Mouse (Mus musculus) layer of hippocampus, adult 11-12 months (tissue): Measurements from ENCODE around the gene Tcte2.

ENCODE experiments used
- DNase-seq: peaks from one replicate; pipeline ENCODE4 v3.0.0; 2022; ENCODE audit warnings: low spot score

Tcte2 gene

GRCm38 (mm10) chr17:13717428-13717827 lies 44.2 kb downstream of the Tcte2 start:
- no peak for DNase-seq

GRCm38 (mm10) chr17:13716336-13716735 lies 45.3 kb downstream of the Tcte2 start:
- DNase-seq = no peak

- no peak for DNase-seq
These were observed 46.1 kb downstream of the Tcte2 start for GRCm38 (mm10) chr17:13715511-13715910.

GRCm38 (mm10) chr17:13714654-13715053 lies 47.0 kb downstream of the Tcte2 start:
- no peak for DNase-seq

DNA sequence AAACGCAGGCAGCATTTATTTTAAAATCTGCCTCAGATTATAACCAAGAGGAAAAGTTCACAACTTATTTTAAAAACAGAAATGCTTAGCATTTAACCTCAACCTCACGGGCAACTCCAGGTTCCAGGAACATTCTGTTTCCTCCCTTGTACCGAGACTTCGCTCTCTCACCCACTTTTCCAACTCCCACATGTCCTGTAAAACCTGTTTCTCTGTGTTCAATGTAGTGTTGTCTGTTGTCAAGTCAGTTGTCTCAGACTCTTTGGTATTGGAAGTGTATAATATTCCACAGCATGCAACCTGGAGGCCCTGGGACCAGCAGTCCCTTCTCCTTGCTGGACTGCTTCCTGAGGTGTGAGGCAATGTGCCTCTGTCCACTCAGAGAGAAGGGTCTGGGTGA lies 47.5 kb downstream of the Tcte2 start:
- no peak for DNase-seq

- DNase-seq = no peak
These were observed 49.1 kb downstream of the Tcte2 start for GRCm38 (mm10) chr17:13712518-13712917.

DNA sequence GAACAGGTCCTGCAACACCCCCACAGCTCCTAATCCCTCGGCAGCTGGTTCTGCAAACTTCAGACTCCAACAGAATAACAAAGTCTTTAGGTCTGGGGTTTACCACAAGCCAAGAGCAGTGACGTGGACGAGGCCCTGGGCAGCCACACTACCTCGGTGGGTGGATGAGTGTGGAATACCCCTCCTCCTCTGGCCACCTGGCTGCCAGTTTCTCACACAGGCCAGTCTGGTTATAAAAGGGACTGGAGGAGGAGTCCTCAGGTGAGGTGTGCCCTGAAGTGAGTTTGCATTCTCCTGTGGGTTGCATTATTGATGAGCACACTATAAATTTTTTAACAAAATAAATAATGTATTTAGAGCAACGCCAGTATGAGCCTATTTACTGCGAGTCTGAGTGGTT lies 49.5 kb downstream of the Tcte2 start:
- DNase-seq = no peak

DNA sequence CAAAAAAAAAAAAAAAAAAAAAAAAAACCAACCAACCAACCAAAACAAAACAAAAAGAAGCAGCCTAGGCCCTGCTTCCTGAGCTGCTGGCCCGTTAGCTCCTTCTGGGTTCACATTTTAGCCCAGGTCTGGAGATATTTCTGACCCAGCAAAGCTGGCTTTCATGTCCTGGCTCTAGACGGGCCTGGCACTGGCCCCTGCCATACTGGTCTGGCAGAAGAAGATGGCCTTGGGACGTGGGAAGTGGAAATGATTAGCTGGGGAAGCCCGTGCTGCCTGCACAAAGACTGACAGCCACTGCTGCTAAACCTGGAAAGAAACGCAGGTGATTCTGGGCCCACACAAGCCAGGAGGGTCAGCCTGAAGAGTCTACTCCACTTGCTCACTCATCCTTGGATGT lies 50.5 kb downstream of the Tcte2 start:
- DNase-seq = no peak

DNA sequence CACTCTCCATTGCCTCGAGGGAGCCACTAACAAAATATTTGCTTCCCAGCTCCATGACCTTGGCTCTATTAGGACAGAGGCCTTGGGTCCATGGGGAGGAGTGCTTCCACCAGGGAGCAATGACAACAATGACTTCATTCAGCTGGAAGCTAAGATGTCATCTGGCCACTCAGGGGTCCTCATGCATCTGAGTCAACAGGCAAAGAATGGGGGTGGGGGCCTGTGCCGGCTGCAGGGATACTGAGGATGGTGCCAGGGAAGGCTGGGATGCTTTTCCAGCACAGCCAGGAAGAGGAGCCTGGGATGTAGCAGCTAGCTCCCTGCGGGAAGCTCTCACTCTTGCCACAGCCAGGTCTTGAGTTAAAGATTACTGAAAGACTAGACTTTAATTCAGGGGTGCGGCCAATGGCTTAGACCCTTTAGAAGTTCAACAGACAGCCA lies 56.1 kb downstream of the Tcte2 start:
- DNase-seq = no peak

DNA sequence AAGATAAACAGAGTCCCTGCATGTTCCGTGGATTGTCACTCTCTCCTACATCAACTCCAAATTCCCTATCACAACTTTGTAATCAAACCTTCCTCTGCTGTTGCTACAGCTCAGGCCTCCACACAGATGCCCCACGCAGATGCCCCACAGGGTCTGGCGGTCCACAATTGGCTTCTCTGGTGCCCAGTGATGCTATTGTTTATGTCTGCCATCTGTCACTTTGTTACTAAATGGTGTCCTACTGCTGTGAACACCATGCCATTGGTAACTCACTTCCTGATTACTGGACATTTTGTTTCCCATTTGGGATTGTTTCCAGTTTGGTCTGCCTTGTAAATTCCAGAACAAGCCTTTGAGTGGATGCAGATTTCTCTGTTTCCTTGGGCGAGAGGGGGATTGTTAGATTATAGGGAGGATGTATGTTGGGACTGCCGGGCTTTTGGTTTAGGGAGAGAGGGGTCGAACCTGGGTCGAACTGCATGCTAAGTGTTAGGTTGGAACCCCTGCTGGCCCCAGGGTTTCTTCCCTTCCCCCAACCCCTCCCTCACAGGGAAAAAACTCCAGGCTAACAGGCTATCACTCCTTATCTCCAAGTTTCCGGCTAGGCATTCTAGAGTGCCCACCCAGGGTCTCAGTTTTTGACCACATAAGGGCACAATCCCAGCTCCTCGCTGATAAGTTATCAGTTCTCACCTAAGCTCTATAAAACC lies 57.9 kb downstream of the Tcte2 start:
- DNase-seq = no peak

DNA sequence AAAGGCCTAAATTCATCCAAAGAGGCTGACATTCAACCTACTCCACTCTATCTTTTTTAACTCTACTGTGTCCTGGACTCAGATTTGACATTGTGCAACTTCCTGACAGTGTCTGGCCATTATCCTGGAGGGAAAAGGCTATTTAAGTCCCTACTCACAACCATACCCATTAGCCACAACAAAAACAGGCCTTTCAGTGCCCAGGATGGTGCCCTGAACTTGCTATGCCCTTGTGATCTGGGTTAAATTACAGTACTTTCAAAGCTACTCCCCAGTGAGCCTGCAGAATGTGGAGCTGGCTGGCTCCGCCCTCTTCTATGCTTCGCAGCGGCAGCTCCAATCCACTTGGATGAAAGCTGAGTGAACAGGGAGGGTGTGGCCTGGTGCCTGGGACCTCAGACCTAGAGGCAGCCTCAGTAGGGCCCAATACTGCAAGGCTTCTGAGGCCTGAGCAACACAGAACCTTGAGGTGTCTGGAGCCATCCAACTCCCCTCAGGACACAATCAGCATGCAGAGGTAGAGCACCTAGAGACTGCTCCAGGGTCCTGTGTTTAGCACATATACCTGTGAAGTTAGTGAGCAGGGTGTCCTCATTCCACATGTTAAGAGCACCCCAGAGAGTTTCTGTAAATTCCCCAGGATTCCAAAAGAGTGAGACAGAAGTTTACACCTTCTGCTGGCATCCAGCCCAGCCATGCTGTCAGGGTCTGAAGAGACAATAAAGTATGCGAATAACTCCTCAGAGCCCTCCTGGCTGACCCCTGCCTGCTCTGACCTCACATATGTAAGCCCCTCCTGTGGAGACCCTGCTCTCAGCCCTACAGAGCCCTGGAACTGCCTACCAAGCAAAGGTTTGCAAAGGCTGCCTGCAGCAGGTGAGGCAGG lies 61.3 kb downstream of the Tcte2 start:
- no peak for DNase-seq

DNA sequence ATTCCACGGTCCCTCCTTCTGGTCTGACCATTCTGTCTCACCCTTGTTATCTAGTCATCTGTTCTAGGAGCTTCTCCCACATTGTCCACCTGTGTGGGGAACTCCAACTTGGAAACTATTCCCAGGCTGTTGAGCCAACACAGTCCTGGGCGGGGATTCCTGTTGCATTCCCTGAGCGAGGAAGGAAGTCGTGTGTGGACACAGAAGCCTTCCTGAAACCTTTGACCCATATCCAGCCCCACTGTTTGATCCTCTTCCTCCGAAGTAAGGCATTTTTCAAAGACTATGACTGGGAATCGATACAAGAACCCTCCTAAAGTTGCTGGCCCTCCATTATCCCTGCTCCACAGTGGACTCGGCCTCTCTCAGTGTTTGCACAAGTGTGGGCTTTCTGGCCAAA lies 61.9 kb downstream of the Tcte2 start:
- no peak for DNase-seq

- no peak for DNase-seq
These were observed 63.4 kb downstream of the Tcte2 start for GRCm38 (mm10) chr17:13698194-13698593.

- DNase-seq = no peak
These were observed 64.0 kb downstream of the Tcte2 start for GRCm38 (mm10) chr17:13697646-13698045.

GRCm38 (mm10) chr17:13695881-13696280 lies 65.7 kb downstream of the Tcte2 start:
- no peak for DNase-seq

GRCm38 (mm10) chr17:13695211-13695610 lies 66.4 kb downstream of the Tcte2 start:
- DNase-seq = no peak

DNA sequence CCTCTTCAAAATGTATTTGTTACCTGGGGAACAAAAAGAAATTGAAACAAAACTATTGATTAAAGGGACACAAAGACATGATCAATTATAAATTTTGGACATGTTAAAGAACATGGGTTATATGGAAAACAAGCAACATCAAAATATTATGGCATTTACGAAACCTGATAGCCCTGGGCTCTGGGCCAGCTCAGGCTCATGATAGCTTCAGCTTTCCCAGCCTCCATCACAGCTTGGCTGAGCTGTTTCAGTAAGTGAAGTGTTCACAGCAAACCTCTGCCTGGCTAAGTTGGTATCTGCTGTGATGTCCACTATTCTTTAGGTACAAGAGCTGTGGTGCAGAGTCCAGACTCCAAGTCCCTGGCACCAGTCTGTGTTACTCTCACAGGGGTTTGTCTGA lies 67.4 kb downstream of the Tcte2 start:
- no peak for DNase-seq

DNA sequence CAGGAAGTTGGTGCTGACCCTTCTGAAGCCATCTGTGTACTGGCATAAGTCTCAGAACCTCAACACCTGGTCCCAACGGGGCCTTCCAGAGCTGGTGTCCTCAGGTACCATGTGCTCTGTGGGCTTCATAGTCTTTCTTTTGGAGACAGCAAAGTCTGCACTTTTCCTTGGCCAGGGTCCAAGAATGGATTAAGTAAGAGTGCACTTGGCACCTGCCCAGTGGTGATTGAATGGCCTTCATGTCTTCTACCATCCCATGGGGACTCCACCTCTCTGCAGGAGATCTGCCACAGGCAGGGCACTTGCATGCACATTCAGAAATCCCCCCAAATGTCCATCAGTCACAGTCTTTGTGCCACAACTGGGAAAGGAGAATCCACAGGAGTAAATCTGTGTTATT lies 74.0 kb downstream of the Tcte2 start:
- no peak for DNase-seq

DNA sequence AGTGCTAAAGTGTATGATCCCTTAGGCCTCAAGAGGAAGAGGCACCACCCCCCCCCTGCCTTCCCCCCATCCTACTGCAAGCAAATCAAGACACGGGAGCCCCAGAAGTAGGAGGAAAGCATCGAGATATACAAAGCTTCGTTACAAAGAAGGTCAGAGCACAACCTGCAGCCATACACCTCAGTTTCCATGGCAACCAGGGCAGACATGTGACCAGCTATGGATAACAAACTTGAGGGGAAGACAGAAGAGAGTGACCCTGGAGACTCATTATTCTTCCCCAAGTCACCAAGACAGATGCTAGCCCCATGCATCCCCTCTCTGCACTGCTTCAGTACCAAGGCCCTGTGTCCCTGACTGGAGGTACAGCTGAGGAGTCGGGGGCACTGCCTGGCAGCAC lies 74.5 kb downstream of the Tcte2 start:
- DNase-seq = no peak

DNA sequence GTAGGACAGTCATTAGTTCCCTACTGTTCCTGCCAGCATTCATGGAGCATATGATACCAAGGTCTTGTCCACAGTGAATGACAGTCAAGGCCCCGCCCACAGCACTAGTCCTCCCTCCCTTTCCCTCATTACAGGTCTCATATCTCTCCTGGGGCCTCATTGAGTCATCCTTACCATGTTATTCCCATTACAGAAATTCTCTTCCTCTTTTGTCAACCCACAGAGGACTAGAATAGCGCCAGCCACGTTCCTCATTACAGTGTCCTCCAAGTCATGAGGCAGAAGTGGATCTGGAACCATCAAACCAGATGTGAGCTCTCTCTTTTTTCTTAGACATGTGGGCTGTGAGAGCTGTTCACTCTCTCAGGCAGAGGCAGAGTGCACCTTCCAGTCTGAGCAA lies 76.0 kb downstream of the Tcte2 start:
- no peak for DNase-seq

GRCm38 (mm10) chr17:13684256-13684655 lies 77.4 kb downstream of the Tcte2 start:
- DNase-seq = no peak

DNA sequence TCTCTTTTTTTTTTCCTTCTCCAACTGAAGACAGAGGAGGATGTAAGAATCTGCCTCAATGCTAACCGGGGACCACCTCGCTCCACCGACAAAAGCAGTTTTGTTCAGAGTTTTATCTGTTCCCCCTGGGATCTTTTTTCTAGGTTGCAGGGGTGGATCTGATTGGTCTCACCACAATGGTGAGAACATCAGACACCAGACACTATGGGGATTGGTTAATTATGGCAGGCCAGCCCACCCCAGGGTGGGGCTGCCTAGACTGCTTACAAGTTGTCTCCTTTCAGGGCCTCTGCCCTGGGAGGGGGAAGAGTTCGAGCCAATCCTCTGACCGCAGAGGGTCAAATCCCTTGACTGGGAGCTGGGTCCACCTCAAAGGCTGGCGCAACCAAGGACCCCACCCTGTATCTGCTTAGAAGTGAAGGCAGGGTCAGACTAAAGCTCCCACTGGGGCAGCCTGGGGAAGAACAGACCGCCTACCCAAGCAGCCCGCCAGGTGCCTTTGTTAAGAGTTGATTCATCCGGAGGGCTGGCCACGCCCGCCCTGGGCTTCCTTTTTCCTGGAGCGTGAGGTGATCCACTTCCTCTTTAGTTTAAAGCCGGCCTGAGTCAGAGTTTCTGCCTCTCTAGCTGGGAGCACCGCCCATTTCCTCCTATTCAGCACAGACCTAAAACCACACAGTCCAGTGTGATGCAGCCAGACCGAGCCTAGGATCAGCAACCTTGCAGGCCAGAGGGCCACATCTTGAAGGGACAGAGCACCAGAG lies 78.0 kb downstream of the Tcte2 start:
- DNase-seq = peak; percentile 66

DNA sequence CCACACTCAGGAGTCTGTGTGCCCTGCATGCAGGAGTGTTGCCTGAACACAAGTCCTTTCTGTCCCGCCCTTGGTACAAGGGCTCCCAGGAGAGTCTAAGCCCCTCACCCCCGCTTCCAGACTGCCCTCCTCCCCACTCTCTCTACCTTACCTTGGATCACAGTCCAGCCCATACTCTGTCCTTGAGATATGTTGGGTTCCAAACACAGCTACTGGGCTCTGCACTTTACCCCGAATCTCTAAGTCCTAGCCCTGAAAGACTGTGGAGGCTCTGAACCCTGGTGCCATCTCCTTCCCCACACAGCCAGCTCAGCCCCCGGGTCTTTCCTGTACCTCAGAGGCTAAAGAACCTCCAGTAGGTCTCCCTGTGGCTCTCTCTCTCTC lies 78.6 kb downstream of the Tcte2 start:
- no peak for DNase-seq
